Mouse (Mus musculus): ENCODE data around the gene Cnpy3.

DNA sequence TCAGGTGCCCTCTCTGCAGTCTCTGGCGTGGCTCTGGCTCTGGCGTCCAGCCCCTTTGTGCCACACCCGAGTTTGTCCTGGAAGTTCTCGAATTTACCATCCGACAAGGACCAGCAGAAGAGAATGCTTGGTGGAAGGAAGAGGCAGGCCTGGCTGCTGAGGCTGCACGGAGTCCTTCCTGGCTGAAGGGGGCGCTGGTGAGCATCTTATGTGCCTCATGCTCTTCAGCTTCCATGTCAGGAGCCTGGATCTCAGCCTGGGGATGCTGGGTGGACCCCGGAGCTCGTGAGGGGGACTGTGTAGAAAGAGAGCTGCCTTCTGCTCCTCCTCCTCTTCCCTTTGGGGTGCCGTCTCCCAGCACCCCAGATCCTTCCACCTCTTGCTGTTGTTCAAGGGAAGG lies 15.9 kb downstream of the Cnpy3 start:
- peak; percentile 31 for TF ChIP-seq CTCF (IDR thresholded peaks at IDR 0.05; ENCODE audit: control insufficient read depth, insufficient read depth, insufficient read length)
- no peak for TF ChIP-seq MAX (IDR thresholded peaks at IDR 0.05)

All from C2C12 (cell line).